Mouse (Mus musculus) lung, adult 2 months (tissue): Measurements from ENCODE around the gene Gm33815. TPM values are rescaled to one million over a fixed set of nuclear protein-coding genes. Genes with fewer than 3 reads are reported as not detected.
"Not testable (repeated sequence)": the region's sequence is repeated elsewhere in the genome, so short reads cannot be mapped to it uniquely, and the experiment has no call there.

Source experiments
- DNase-seq: peaks from one replicate; pipeline ENCODE4 v3.0.0; 2022
- H3K4me1 ChIP-seq: fragments of 200-500 bp; 2 replicates; pipeline ENCODE4 v1.6.1; 2011; ENCODE audit warnings: low read length; ENCODE audit not compliant: control insufficient read depth, insufficient read depth
- H3K4me3 ChIP-seq: fragments of 200-500 bp; replicated peaks from 2 replicates; pipeline ENCODE3; 2011; ENCODE audit warnings: low read depth, mild to moderate bottlenecking, control low read depth, low read length; ENCODE audit errors: extremely low read depth
- WGBS: fragments of 180-500 bp; shearing (Covaris S2); methylation state at CpG from one replicate; pipeline ENCODE4 v1.1.7; 2018; 5-methylcytosine and 5-hydroxymethylcytosine counted together
- polyA plus RNA-seq: library from polyadenylated mRNA; depleted of rRNA; stranded (reverse); fragments of >200 nt; gene quantifications from 2 replicates; pipeline ENCODE4 v1.2.3, GENCODE M21; 2012; rRNA removed

Gene Gm33815
- not detected in 2 replicates for polyA plus RNA-seq

GRCm38 (mm10) chrY:69320832-69321231, at the start of gene Gm33815:
TSS of gene Gm33815 (plus strand) at chrY:69321132.
- WGBS, result no CpG with 5 or more reads among the region's 1 CpGs
- H3K4me1 ChIP-seq, result not testable (repeated sequence)

More at GRCm38 (mm10) chrY:69320832-69321231, at the start of gene Gm33815:
- DNase-seq, H3K4me3 ChIP-seq: not testable (repeated sequence)
